Mouse (Mus musculus) mouse trophoblast stem cell (cell line): ENCODE measurements around the gene Atp5h.
"Not testable (repeated sequence)": the region's sequence is repeated elsewhere in the genome, so short reads cannot be mapped to it uniquely, and the experiment has no call there.

Experiments
- in situ Hi-C, 2 experiments: fragments of 300-500 bp; cut with MseI, MboI; formaldehyde crosslinking; loops; 2 replicates in 1 of 2; 3 replicates in 1 of 2; pipeline ENCODE4 v1.15.1; 2025

Atp5h gene

GRCm38 (mm10) chr11:115400126-115400525 lies 19.6 kb downstream of the Atp5h start:
- in situ Hi-C loops = no loop called here

GRCm38 (mm10) chr11:115398085-115398484 lies 21.7 kb downstream of the Atp5h start:
- in situ Hi-C loops = no loop called here

- in situ Hi-C loops = no loop called here
These were observed 25.9 kb downstream of the Atp5h start for GRCm38 (mm10) chr11:115393721-115394325.

- in situ Hi-C loops = no loop called here
These were observed 28.4 kb downstream of the Atp5h start for GRCm38 (mm10) chr11:115391358-115391757.

- in situ Hi-C loops = not testable (repeated sequence)
These were observed 32.9 kb downstream of the Atp5h start for GRCm38 (mm10) chr11:115386859-115387258.

- in situ Hi-C loops = no loop called here
These were observed 35.2 kb downstream of the Atp5h start for GRCm38 (mm10) chr11:115384587-115384986.

- in situ Hi-C loops = no loop called here
These were observed 35.9 kb downstream of the Atp5h start for GRCm38 (mm10) chr11:115383701-115384474.

- in situ Hi-C loops = no loop called here
These were observed 36.9 kb downstream of the Atp5h start for GRCm38 (mm10) chr11:115382891-115383290.

GRCm38 (mm10) chr11:115381743-115382539 lies 37.8 kb downstream of the Atp5h start, which contains the start of gene Cdr2l:
Gene Cdr2l, plus strand, starts transcription at chr11:115381916.
- in situ Hi-C loops = no loop called here

- in situ Hi-C loops = no loop called here
These were observed 38.5 kb downstream of the Atp5h start for GRCm38 (mm10) chr11:115381276-115381675.

- in situ Hi-C loops = no loop called here
These were observed 41.9 kb downstream of the Atp5h start for GRCm38 (mm10) chr11:115377854-115378253.

GRCm38 (mm10) chr11:115377254-115377653 lies 42.5 kb downstream of the Atp5h start:
- in situ Hi-C loops = no loop called here

- in situ Hi-C loops = no loop called here
These were observed 43.0 kb downstream of the Atp5h start for GRCm38 (mm10) chr11:115376722-115377121.

- in situ Hi-C loops = no loop called here
These were observed 44.9 kb downstream of the Atp5h start for GRCm38 (mm10) chr11:115374695-115375425.

- in situ Hi-C loops = no loop called here
These were observed 45.7 kb downstream of the Atp5h start for GRCm38 (mm10) chr11:115373805-115374694.

- in situ Hi-C loops = no loop called here
These were observed 47.0 kb downstream of the Atp5h start for GRCm38 (mm10) chr11:115372737-115373136.

- in situ Hi-C loops = no loop called here
These were observed 47.7 kb downstream of the Atp5h start for GRCm38 (mm10) chr11:115372015-115372414.

- in situ Hi-C loops = no loop called here
These were observed 48.4 kb downstream of the Atp5h start for GRCm38 (mm10) chr11:115371354-115371753.

- in situ Hi-C loops = no loop called here
These were observed 49.4 kb downstream of the Atp5h start for GRCm38 (mm10) chr11:115370368-115370767.

GRCm38 (mm10) chr11:115367395-115367944 lies 52.3 kb downstream of the Atp5h start, which contains the start of gene Hid1:
Gene Hid1, minus strand, starts transcription at chr11:115367756.
- in situ Hi-C loops = no loop called here
